Mouse (Mus musculus): ENCODE measurements around the gene Tm4sf4.

GRCm38 (mm10) chr3:57470981-57471601 is 46.0 kb downstream of the Tm4sf4 start:
- TF ChIP-seq POLR2AphosphoS2 (IDR thresholded peaks at IDR 0.05; ENCODE audit: low read depth, low read length) (no peak), ELF1 (IDR thresholded peaks at IDR 0.05; ENCODE audit: low read depth, low read length) (no peak)

Measured in CH12.LX (cell line).